Mouse (Mus musculus) Patski (cell line): ENCODE data around the gene 1700092M07Rik. TPM values are rescaled to one million over a fixed set of nuclear protein-coding genes. Genes with fewer than 3 reads are reported as not detected.

Source experiments
- ATAC-seq: fragments of 100-300 bp; one replicate; pipeline ENCODE4 v1.8.0; 2021
- CTCF ChIA-PET: fragments of 350-600 bp; sonication (Branson Sonifier 250); formaldehyde crosslinking; loops from one replicate; lab custom pipeline; 2022; ENCODE audit warnings: inconsistent platforms; lab: Charles Lee
- POLR2A ChIA-PET: fragments of 350-600 bp; sonication (Branson Sonifier 250); formaldehyde crosslinking; loops from one replicate; lab custom pipeline; 2022; ENCODE audit warnings: antibody characterized with exemption, inconsistent platforms; lab: Charles Lee
- DNase-seq: peaks from one replicate; pipeline ENCODE4 v3.0.0-alpha.2; 2011; ENCODE audit warnings: low read depth, low spot score
- H3K27me3 ChIP-seq: fragments of 371-371 bp; one replicate; pipeline ENCODE4 v1.5.1; 2021
- CTCF ChIP-seq: fragments of 100-300 bp; IDR thresholded peaks from one replicate; pipeline ENCODE4 v1.5.1; 2021
- in situ Hi-C: fragments of 300-500 bp; cut with MboI; formaldehyde crosslinking; loops from 3 replicates; pipeline ENCODE4 v1.11.1; 2018; ENCODE audit warnings: low pct_unique_long_range_greater_than_20kb, mixed read lengths
- polyA plus RNA-seq: library from polyadenylated mRNA; unstranded; gene quantifications from one replicate; pipeline ENCODE4 v1.2.3, GENCODE M21; 2021

The 1700092M07Rik gene
- polyA plus RNA-seq, 1 experiment from 2014 or later = 0.86 TPM

DNA sequence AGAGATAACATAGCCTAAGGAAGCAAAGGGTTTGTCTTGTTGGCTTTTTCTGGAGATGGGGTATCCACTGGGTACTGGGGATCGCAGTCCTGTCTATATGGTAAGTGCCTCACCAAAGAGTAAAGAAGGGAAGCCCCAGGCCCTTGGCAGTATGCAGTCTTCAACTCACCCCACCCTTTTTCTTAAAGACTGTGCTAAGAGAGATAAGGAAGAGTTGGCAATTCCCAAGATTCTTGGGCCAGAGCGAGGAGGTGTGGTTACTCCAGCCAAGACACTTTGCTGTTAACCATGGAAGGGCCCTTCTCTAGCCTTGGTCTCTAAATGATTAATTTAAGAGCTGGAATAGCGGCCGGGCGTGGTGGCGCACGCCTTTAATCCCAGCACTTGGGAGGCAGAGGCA is 33.6 kb upstream of the 1700092M07Rik start:
- ChIA-PET POLR2A (no interaction called here), CTCF (no interaction called here)
- no peak for TF ChIP-seq CTCF
- in situ Hi-C loops = loop anchor here (25.0 kb wide), 1 partner anchor 1180 kb away; the partner anchor contains the start of gene Incenp
- H3K27me3 ChIP-seq = no peaks in the 10 kb centered on the region
- ATAC-seq (no peak), DNase-seq (no peak)

- no peaks in the 10 kb centered on the region for H3K27me3 ChIP-seq
- TF ChIP-seq CTCF = no peak
- ATAC-seq (no peak), DNase-seq (no peak)
- ChIA-PET POLR2A (interaction anchor here (0.6 to 1.4 kb wide), 3 partner anchors 48 to 120 kb away, joined by 3 read pairs; partner anchors contain the start of gene Nxf1), CTCF (interaction anchor here (3.0 kb wide), 1 partner anchor 10 kb away, joined by 15 read pairs; no protein-coding TSS in a partner anchor)
- in situ Hi-C loops = loop anchor here (25.0 kb wide), 1 partner anchor 1178 kb away; the partner anchor contains the start of gene Incenp
These were observed 31.6 kb upstream of the 1700092M07Rik start for GRCm38 (mm10) chr19:8708954-8709353.

GRCm38 (mm10) chr19:8710057-8710456 is 30.5 kb upstream of the 1700092M07Rik start:
- CTCF ChIA-PET = interaction anchor here (0.7 to 3.0 kb wide), 3 partner anchors 9 to 42 kb away, joined by 3 to 15 read pairs (median 3); no protein-coding TSS in a partner anchor
- in situ Hi-C loops = loop anchor here (25.0 kb wide), 1 partner anchor 1177 kb away; the partner anchor contains the start of gene Incenp
- no peaks in the 10 kb centered on the region for H3K27me3 ChIP-seq
- DNase-seq = no peak
- no peak for ATAC-seq
- TF ChIP-seq CTCF = no peak
- POLR2A ChIA-PET = interaction anchor here (0.6 to 1.8 kb wide), 5 partner anchors 8 to 234 kb away, joined by 3 to 12 read pairs (median 3); partner anchors contain the start of genes Slc3a2 and Tmem179b

DNA sequence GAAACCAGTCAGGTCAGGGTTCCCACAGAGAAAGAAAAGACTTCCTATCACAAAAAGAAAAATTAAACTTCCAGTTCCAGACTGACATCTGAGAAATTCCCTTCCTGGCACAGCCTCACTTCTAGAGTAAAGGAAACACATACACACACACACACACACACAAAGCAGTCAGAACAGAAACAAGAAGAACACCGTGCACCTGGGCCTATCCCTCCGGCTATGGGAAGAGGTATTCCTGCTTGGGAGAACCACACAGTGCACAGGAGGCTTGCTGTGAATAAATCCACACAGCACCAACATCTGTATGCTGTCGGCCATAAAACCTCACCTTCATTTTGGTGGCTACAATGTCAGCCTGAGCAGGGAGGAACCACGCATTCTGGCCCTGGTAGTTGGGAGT is 29.0 kb upstream of the 1700092M07Rik start:
- in situ Hi-C loops = loop anchor here (25.0 kb wide), 1 partner anchor 1176 kb away; the partner anchor contains the start of gene Incenp
- TF ChIP-seq CTCF = no peak
- H3K27me3 ChIP-seq = no peaks in the 10 kb centered on the region
- POLR2A ChIA-PET = interaction anchor here (3.0 kb wide), 1 partner anchor 12 kb away, joined by 32 read pairs; the partner anchor contains the start of gene Slc3a2
- CTCF ChIA-PET = interaction anchor here (0.7 to 1.1 kb wide), 2 partner anchors 10 to 28 kb away, joined by 3 to 4 read pairs; no protein-coding TSS in a partner anchor
- DNase-seq (no peak), ATAC-seq (no peak)

- no peak for TF ChIP-seq CTCF
- ChIA-PET CTCF (interaction anchor here (1.1 to 2.8 kb wide), 4 partner anchors 8 to 22 kb away, joined by 4 to 23 read pairs (median 10); partner anchors contain the start of gene Slc3a2), POLR2A (interaction anchor here (0.5 to 3.2 kb wide), 11 partner anchors 8 to 277 kb away, joined by 3 to 32 read pairs (median 3); partner anchors contain the start of genes 1700092M07Rik, Ahnak, Slc3a2 and Stx5a)
- no peak for DNase-seq
- H3K27me3 ChIP-seq = no peaks in the 10 kb centered on the region
- in situ Hi-C loops = loop anchor here (25.0 kb wide), 1 partner anchor 1175 kb away; the partner anchor contains the start of gene Incenp
- no peak for ATAC-seq
These were observed 28.3 kb upstream of the 1700092M07Rik start for GRCm38 (mm10) chr19:8711949-8712869.

DNA sequence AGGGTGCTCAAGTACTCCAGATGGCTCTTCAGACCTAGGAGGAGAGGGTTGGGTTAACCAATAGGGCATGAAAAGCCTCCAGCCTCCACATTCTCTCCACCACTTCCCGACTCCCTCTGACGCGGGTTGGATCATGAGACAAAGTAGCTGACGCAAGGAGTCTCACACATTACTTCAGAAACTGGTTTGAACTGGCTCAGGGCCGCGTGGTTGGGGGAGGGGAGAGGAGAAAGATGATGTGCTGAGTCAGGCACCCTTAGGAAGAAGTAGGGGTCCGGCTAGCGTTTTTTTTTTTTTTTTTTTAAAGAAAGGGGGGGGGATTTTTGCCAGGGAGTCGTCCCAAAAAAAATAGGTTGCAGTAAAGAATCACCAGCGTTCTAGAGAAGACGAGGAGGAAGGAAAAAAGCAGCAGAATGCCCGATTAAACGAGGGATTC is 27.6 kb upstream of the 1700092M07Rik start:
- ChIA-PET CTCF (interaction anchor here (0.7 to 2.8 kb wide), 7 partner anchors 8 to 255 kb away, joined by 3 to 23 read pairs (median 4); partner anchors contain the start of gene Slc3a2), POLR2A (interaction anchor here (0.7 to 3.2 kb wide), 10 partner anchors 9 to 277 kb away, joined by 3 to 32 read pairs (median 4); partner anchors contain the start of genes 1700092M07Rik, Ahnak, Slc3a2 and Stx5a)
- no peak for DNase-seq
- in situ Hi-C loops = loop anchor here (25.0 kb wide), 1 partner anchor 1174 kb away; the partner anchor contains the start of gene Incenp
- peak; percentile 53 for ATAC-seq
- no peak for TF ChIP-seq CTCF
- no peaks in the 10 kb centered on the region for H3K27me3 ChIP-seq

GRCm38 (mm10) chr19:8713306-8713996 is 27.1 kb upstream of the 1700092M07Rik start:
- peak; percentile 80 for ATAC-seq
- peak; percentile 98 for TF ChIP-seq CTCF
- H3K27me3 ChIP-seq = no peaks in the 10 kb centered on the region
- in situ Hi-C loops = loop anchor here (25.0 kb wide), 1 partner anchor 1174 kb away; the partner anchor contains the start of gene Incenp
- no peak for DNase-seq
- ChIA-PET POLR2A (interaction anchor here (0.6 to 3.2 kb wide), 11 partner anchors 9 to 276 kb away, joined by 3 to 32 read pairs (median 4); partner anchors contain the start of genes 1700092M07Rik, Ahnak, Slc3a2 and Stx5a), CTCF (interaction anchor here (0.7 to 2.8 kb wide), 11 partner anchors 9 to 255 kb away, joined by 3 to 23 read pairs (median 4); partner anchors contain the start of gene Slc3a2)

GRCm38 (mm10) chr19:8713997-8714652 is 26.4 kb upstream of the 1700092M07Rik start:
- ChIA-PET CTCF (interaction anchor here (0.9 to 2.8 kb wide), 8 partner anchors 9 to 136 kb away, joined by 3 to 23 read pairs (median 4); partner anchors contain the start of gene Slc3a2), POLR2A (interaction anchor here (0.6 to 3.2 kb wide), 7 partner anchors 9 to 31 kb away, joined by 3 to 32 read pairs (median 7); partner anchors contain the start of genes 1700092M07Rik, Slc3a2 and Stx5a)
- H3K27me3 ChIP-seq = no peaks in the 10 kb centered on the region
- TF ChIP-seq CTCF = no peak
- peak; percentile 5 for ATAC-seq
- in situ Hi-C loops = loop anchor here (25.0 kb wide), 1 partner anchor 1173 kb away; the partner anchor contains the start of gene Incenp
- no peak for DNase-seq
